Mouse (Mus musculus): ENCODE data around the gene Arfgap2.

GRCm38 (mm10) chr2:91294226-91294625 is 29.5 kb downstream of the Arfgap2 start:
- TF ChIP-seq CTCF (IDR thresholded peaks at IDR 0.05; ENCODE audit: low read depth) = no peak
- no peak for TF ChIP-seq EP300 (IDR thresholded peaks at IDR 0.05; ENCODE audit: low read depth)
